Comparison of ENCODE assay signal across 23 mouse cellular contexts in the genomic region with DNA sequence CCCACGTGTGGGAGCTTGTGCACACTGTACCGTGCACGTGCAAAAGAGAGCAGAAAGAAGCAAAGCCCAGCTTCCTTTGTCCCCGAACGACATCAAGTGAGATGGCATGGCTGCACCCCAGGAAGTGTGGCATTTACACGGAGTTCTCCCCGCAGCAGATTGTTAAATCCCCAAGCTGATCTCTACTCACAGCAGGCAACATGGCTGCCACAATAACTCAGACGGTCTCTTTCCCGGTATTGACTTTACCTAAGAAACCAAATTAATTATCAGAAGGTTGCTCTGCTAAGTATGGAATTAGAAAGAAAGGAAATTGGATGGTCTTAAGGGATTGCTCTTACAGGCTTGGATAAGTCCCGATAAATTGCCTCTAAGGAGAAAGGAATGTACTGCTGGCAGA.
DNase-seq lines count a peak whose midpoint lies in the region; ATAC-seq and TF ChIP-seq lines count a peak whose summit lies in the region.
"Had no signal": no experiment of that assay in that cellular context is flagged by ENCODE, and none has a peak within 500 bp of the region (broad histone marks: within the 10 kb centered on the region; RNA-seq: fewer than 3 reads in every experiment).

No protein-coding gene starts in this region.

- TF ChIP-seq CTCF in forebrain, postnatal 0 days (IDR thresholded peaks at IDR 0.05; ENCODE audit: low read depth), result no peak

- H3K4me3 ChIP-seq in forebrain, postnatal 0 days (ENCODE audit: low read depth, low read length), result no peak overlapping the region
- H3K4me3 ChIP-seq in forebrain, embryonic 16.5 days (replicated peaks; ENCODE audit: low read length), result no peak overlapping the region
- no peak overlapping the region for H3K4me3 ChIP-seq in hindbrain, embryonic 14.5 days (replicated peaks; ENCODE audit: low read length)
- no peak overlapping the region for H3K4me3 ChIP-seq in limb, embryonic 10.5 days
- no peak overlapping the region for H3K4me3 ChIP-seq in midbrain, embryonic 16.5 days (ENCODE audit: low read depth, low read length)
- no peak overlapping the region for H3K4me3 ChIP-seq in intestine, embryonic 16.5 days (ENCODE audit: low read length)
- H3K4me3 ChIP-seq: embryonic facial prominence, embryonic 12.5 days; forebrain, embryonic 15.5 days; heart, embryonic 12.5 days; limb, embryonic 12.5 days; liver, embryonic 12.5 days had no signal

- H3K9me3 ChIP-seq in forebrain, postnatal 0 days (ENCODE audit: low read length), result no peaks in the 10 kb centered on the region
- no peaks in the 10 kb centered on the region for H3K9me3 ChIP-seq in forebrain, embryonic 16.5 days (ENCODE audit: control insufficient read depth, low read length)
- H3K9me3 ChIP-seq in hindbrain, embryonic 14.5 days (ENCODE audit: control insufficient read depth, low read length), result no peaks in the 10 kb centered on the region
- H3K9me3 ChIP-seq in limb, embryonic 10.5 days (replicated peaks), result no peaks in the 10 kb centered on the region
- no peaks in the 10 kb centered on the region for H3K9me3 ChIP-seq in midbrain, embryonic 16.5 days (replicated peaks; ENCODE audit: control insufficient read depth, low read length, poor library complexity, severe bottlenecking)
- no peaks in the 10 kb centered on the region for H3K9me3 ChIP-seq in intestine, embryonic 16.5 days (ENCODE audit: control insufficient read depth, low read length)
- H3K9me3 ChIP-seq: embryonic facial prominence, embryonic 12.5 days; forebrain, embryonic 15.5 days; heart, embryonic 12.5 days; limb, embryonic 12.5 days had no signal

- no peaks in the 10 kb centered on the region for H3K4me1 ChIP-seq in forebrain, postnatal 0 days (ENCODE audit: insufficient read depth)
- H3K4me1 ChIP-seq in forebrain, embryonic 16.5 days (replicated peaks; ENCODE audit: control insufficient read depth, insufficient read depth, low read length), result no peaks in the 10 kb centered on the region
- H3K4me1 ChIP-seq in hindbrain, embryonic 14.5 days (replicated peaks; ENCODE audit: control insufficient read depth, insufficient read depth, low read length), result no peaks in the 10 kb centered on the region
- H3K4me1 ChIP-seq in limb, embryonic 10.5 days, result no peaks in the 10 kb centered on the region
- H3K4me1 ChIP-seq in midbrain, embryonic 16.5 days (ENCODE audit: control insufficient read depth, insufficient read depth, low read length), result peaks cover 3% of the 10 kb centered on the region; the same call in 1 of the 2 replicates
- no peaks in the 10 kb centered on the region for H3K4me1 ChIP-seq in intestine, embryonic 16.5 days (ENCODE audit: control insufficient read depth, insufficient read depth, low read length)
- H3K4me1 ChIP-seq: embryonic facial prominence, embryonic 12.5 days; forebrain, embryonic 15.5 days; heart, embryonic 12.5 days; limb, embryonic 12.5 days; liver, embryonic 12.5 days had no signal

- no peak overlapping the region for H3K9ac ChIP-seq in forebrain, postnatal 0 days
- no peak overlapping the region for H3K9ac ChIP-seq in forebrain, embryonic 16.5 days (replicated peaks; ENCODE audit: low read depth, low read length)
- no peak overlapping the region for H3K9ac ChIP-seq in hindbrain, embryonic 14.5 days
- 0 out of 2 replicates have a peak overlapping the region, but pooled peaks have one; percentile 26 for H3K9ac ChIP-seq in midbrain, embryonic 16.5 days (ENCODE audit: low read depth, low read length)
- H3K9ac ChIP-seq in intestine, embryonic 16.5 days (ENCODE audit: low read depth, low read length), result no peak overlapping the region
- H3K9ac ChIP-seq: embryonic facial prominence, embryonic 12.5 days; forebrain, embryonic 15.5 days; heart, embryonic 12.5 days; limb, embryonic 12.5 days; liver, embryonic 12.5 days; lung, embryonic 14.5 days had no signal

- intact Hi-C loops in left cerebral cortex, postnatal 4 days (cut with DNase I), result no loop called here

- DNase-seq in forebrain, postnatal 0 days, result peak; percentile 9
- no peak for DNase-seq in hindbrain, embryonic 14.5 days (ENCODE audit: low spot score)
- DNase-seq in limb, embryonic 10.5 days (ENCODE audit: low spot score), result no peak
- no peak for DNase-seq in gastrocnemius, adult 18-20 months (ENCODE audit: low spot score)
- DNase-seq in left cerebral cortex, postnatal 4 days, result no peak
- DNase-seq: adrenal gland, postnatal 36 days; cerebellum, adult 18-20 months; gastrocnemius, postnatal 25 days; heart, adult 18-20 months; heart, postnatal 10 days; kidney, adult 18-20 months; lung, embryonic 14.5 days; thymus, adult 18-20 months; thymus, postnatal 36 days had no signal

- no peak overlapping the region for H3K27ac ChIP-seq in forebrain, postnatal 0 days (ENCODE audit: low read depth, low read length)
- no peak overlapping the region for H3K27ac ChIP-seq in forebrain, embryonic 16.5 days (ENCODE audit: low read length)
- peak overlapping the region; percentile 16; the same call in 1 of the 2 replicates for H3K27ac ChIP-seq in hindbrain, embryonic 14.5 days
- H3K27ac ChIP-seq in limb, embryonic 10.5 days, result peak overlapping the region; percentile 46; the same call in 1 of the 2 replicates
- H3K27ac ChIP-seq in midbrain, embryonic 16.5 days (ENCODE audit: low read length), result no peak overlapping the region
- H3K27ac ChIP-seq in intestine, embryonic 16.5 days (ENCODE audit: low read length), result no peak overlapping the region
- H3K27ac ChIP-seq: embryonic facial prominence, embryonic 12.5 days; forebrain, embryonic 15.5 days; kidney, postnatal 0 days; limb, embryonic 12.5 days; liver, embryonic 12.5 days had no signal

- H3K36me3 ChIP-seq in forebrain, postnatal 0 days (ENCODE audit: insufficient read depth), result no peaks in the 10 kb centered on the region
- no peaks in the 10 kb centered on the region for H3K36me3 ChIP-seq in forebrain, embryonic 16.5 days (ENCODE audit: control insufficient read depth, insufficient read depth)
- no peaks in the 10 kb centered on the region for H3K36me3 ChIP-seq in hindbrain, embryonic 14.5 days (replicated peaks; ENCODE audit: control insufficient read depth, insufficient read depth)
- H3K36me3 ChIP-seq in limb, embryonic 10.5 days, result no peaks in the 10 kb centered on the region
- H3K36me3 ChIP-seq in midbrain, embryonic 16.5 days (ENCODE audit: control insufficient read depth, insufficient read depth, low read length), result no peaks in the 10 kb centered on the region
- H3K36me3 ChIP-seq in intestine, embryonic 16.5 days (ENCODE audit: control insufficient read depth, insufficient read depth, low read length), result no peaks in the 10 kb centered on the region
- H3K36me3 ChIP-seq: embryonic facial prominence, embryonic 12.5 days; forebrain, embryonic 15.5 days; heart, embryonic 12.5 days; limb, embryonic 12.5 days; liver, embryonic 12.5 days had no signal

- H3K4me2 ChIP-seq in forebrain, postnatal 0 days (ENCODE audit: low read depth), result no peak overlapping the region
- H3K4me2 ChIP-seq in forebrain, embryonic 16.5 days (ENCODE audit: low read length), result no peak overlapping the region
- no peak overlapping the region for H3K4me2 ChIP-seq in hindbrain, embryonic 14.5 days (replicated peaks)
- H3K4me2 ChIP-seq in midbrain, embryonic 16.5 days (ENCODE audit: low read length), result no peak overlapping the region
- H3K4me2 ChIP-seq in intestine, embryonic 16.5 days (ENCODE audit: low read depth, low read length), result no peak overlapping the region
- H3K4me2 ChIP-seq: embryonic facial prominence, embryonic 12.5 days; forebrain, embryonic 15.5 days; heart, embryonic 12.5 days; limb, embryonic 12.5 days; liver, embryonic 12.5 days; lung, embryonic 14.5 days had no signal

- WGBS in forebrain, postnatal 0 days, result 18% methylated on average over 10 of the region's 10 CpGs
- WGBS in forebrain, embryonic 16.5 days, result 24% methylated on average over 10 of the region's 10 CpGs
- WGBS in hindbrain, embryonic 14.5 days, result 42% methylated on average over 10 of the region's 10 CpGs
- WGBS in limb, embryonic 10.5 days, result 85% methylated on average over 10 of the region's 10 CpGs
- WGBS in midbrain, embryonic 16.5 days, result 20% methylated on average over 10 of the region's 10 CpGs
- WGBS in intestine, embryonic 16.5 days, result 73% methylated on average over 10 of the region's 10 CpGs

- H3K27me3 ChIP-seq in forebrain, postnatal 0 days (ENCODE audit: insufficient read depth, low read length), result no peaks in the 10 kb centered on the region
- H3K27me3 ChIP-seq in forebrain, embryonic 16.5 days (replicated peaks; ENCODE audit: control insufficient read depth, insufficient read depth, low read length), result no peaks in the 10 kb centered on the region
- H3K27me3 ChIP-seq in hindbrain, embryonic 14.5 days (ENCODE audit: control insufficient read depth, insufficient read depth, low read length), result no peaks in the 10 kb centered on the region
- H3K27me3 ChIP-seq in limb, embryonic 10.5 days (ENCODE audit: low read depth, poor library complexity, severe bottlenecking), result no peaks in the 10 kb centered on the region
- no peaks in the 10 kb centered on the region for H3K27me3 ChIP-seq in midbrain, embryonic 16.5 days (ENCODE audit: control insufficient read depth, insufficient read depth, low read depth, low read length)
- no peaks in the 10 kb centered on the region for H3K27me3 ChIP-seq in intestine, embryonic 16.5 days (replicated peaks; ENCODE audit: control insufficient read depth, insufficient read depth, low read length)
- H3K27me3 ChIP-seq: embryonic facial prominence, embryonic 12.5 days; forebrain, embryonic 15.5 days; heart, embryonic 12.5 days; limb, embryonic 12.5 days; liver, embryonic 12.5 days had no signal

- 0 out of 2 replicates have a peak, but pooled peaks have one; percentile 12 for ATAC-seq in forebrain, postnatal 0 days
- no peak for ATAC-seq in forebrain, embryonic 16.5 days
- no peak for ATAC-seq in hindbrain, embryonic 14.5 days (ENCODE audit: low FRiP score)
- no peak for ATAC-seq in midbrain, embryonic 16.5 days
- no peak for ATAC-seq in intestine, embryonic 16.5 days
- ATAC-seq: forebrain, embryonic 15.5 days; liver, embryonic 12.5 days had no signal

Comparison
In these comparisons a context has a peak if more than half of its experiments do, and no peak if none do; other contexts are left out.
1. H3K27ac ChIP-seq: peak in hindbrain, embryonic 14.5 days (single experiment) and limb, embryonic 10.5 days (single experiment); none in forebrain, postnatal 0 days (single experiment), forebrain, embryonic 16.5 days (single experiment), midbrain, embryonic 16.5 days (single experiment) and intestine, embryonic 16.5 days (single experiment).